Mouse (Mus musculus) kidney, adult 2 months (tissue): Measurements from ENCODE around the gene Wdr66. TPM values are rescaled to one million over a fixed set of nuclear protein-coding genes. Genes with fewer than 3 reads are reported as not detected.

Source experiments
- DNase-seq: peaks from one replicate; pipeline ENCODE4 v3.0.0; 2021
- H3K27ac ChIP-seq: fragments of 200-500 bp; 2 replicates; pipeline ENCODE4 v1.5.1; 2012; ENCODE audit warnings: low read depth, low read length, control low read depth, inconsistent platforms; ENCODE audit not compliant: insufficient read depth
- H3K27me3 ChIP-seq: fragments of 200-500 bp; replicated peaks from 2 replicates; pipeline ENCODE4 v1.6.1; 2012; ENCODE audit warnings: mild to moderate bottlenecking, moderate library complexity, low read length, inconsistent platforms; ENCODE audit not compliant: control insufficient read depth, insufficient read depth
- H3K36me3 ChIP-seq: fragments of 200-500 bp; 2 replicates; pipeline ENCODE4 v1.6.1; 2012; ENCODE audit warnings: mild to moderate bottlenecking, moderate library complexity, low read length, inconsistent platforms; ENCODE audit not compliant: control insufficient read depth, insufficient read depth
- H3K4me1 ChIP-seq: fragments of 200-500 bp; 2 replicates; pipeline ENCODE4 v1.6.1; 2011; ENCODE audit warnings: low read length; ENCODE audit not compliant: control insufficient read depth, insufficient read depth
- H3K4me3 ChIP-seq: fragments of 200-500 bp; 2 replicates; pipeline ENCODE4 v1.5.1; 2011; ENCODE audit warnings: mild to moderate bottlenecking, low read depth, low read length, control low read depth; ENCODE audit not compliant: insufficient read depth
- CTCF ChIP-seq: fragments of 200-500 bp; conservative IDR thresholded peaks from 2 replicates; pipeline ENCODE4 v1.5.1; 2011; ENCODE audit warnings: low read depth, mild to moderate bottlenecking, control low read depth, low read length, moderate library complexity, mixed read lengths; ENCODE audit not compliant: insufficient read depth, insufficient read length
- POLR2A ChIP-seq: fragments of 200-500 bp; IDR thresholded peaks from one replicate; pipeline ENCODE4 v1.6.1; 2011; ENCODE audit warnings: low read depth, low read length, control low read depth
- WGBS: fragments of 180-500 bp; shearing (Covaris S2); methylation state at CpG from one replicate; pipeline ENCODE4 v1.1.7; 2018; 5-methylcytosine and 5-hydroxymethylcytosine counted together
- polyA plus RNA-seq: library from polyadenylated mRNA; depleted of rRNA; stranded (reverse); fragments of >200 nt; gene quantifications from 2 replicates; pipeline ENCODE4 v1.2.3, GENCODE M21; 2012

Wdr66 gene
- polyA plus RNA-seq, 1 experiment = 2.9 TPM

- Histone ChIP-seq H3K27me3 (no peaks in the 10 kb centered on the region), H3K4me1 (no peaks in the 10 kb centered on the region), H3K4me3 (no peak overlapping the region), H3K36me3 (no peaks in the 10 kb centered on the region; the same call in 1 of the 2 replicates), H3K27ac (no peak overlapping the region)
- DNase-seq = no peak
- 61% methylated on average over 8 of the region's 8 CpGs for WGBS
- TF ChIP-seq CTCF (no peak), POLR2A (no peak)
Observed at GRCm38 (mm10) chr5:123251390-123251789, 512 bp upstream of the Wdr66 start.

GRCm38 (mm10) chr5:123256841-123257755 is 5.2 kb downstream of the Wdr66 start:
- Histone ChIP-seq H3K4me3 (peak overlapping the region; percentile 39), H3K27ac (peak overlapping the region; percentile 59; the same call in 1 of the 2 replicates), H3K4me1 (no peaks in the 10 kb centered on the region), H3K27me3 (no peaks in the 10 kb centered on the region), H3K36me3 (no peaks in the 10 kb centered on the region)
- WGBS = 38% methylated on average over 23 of the region's 23 CpGs
- peak; percentile 44 for DNase-seq
- no peak for TF ChIP-seq CTCF
- no peak for TF ChIP-seq POLR2A

GRCm38 (mm10) chr5:123258990-123259389 is 7.1 kb downstream of the Wdr66 start:
- Histone ChIP-seq H3K4me3 (no peak overlapping the region), H3K36me3 (no peaks in the 10 kb centered on the region), H3K27ac (no peak overlapping the region), H3K27me3 (no peaks in the 10 kb centered on the region), H3K4me1 (no peaks in the 10 kb centered on the region)
- WGBS = 50% methylated on average over 5 of the region's 5 CpGs
- TF ChIP-seq POLR2A (no peak), CTCF (peak; percentile 64)
- peak; percentile 75 for DNase-seq

GRCm38 (mm10) chr5:123260698-123261097 is 8.8 kb downstream of the Wdr66 start:
- TF ChIP-seq POLR2A (no peak), CTCF (no peak)
- no peaks in the 10 kb centered on the region for H3K4me1 ChIP-seq
- H3K27me3 ChIP-seq = no peaks in the 10 kb centered on the region
- no peak overlapping the region for H3K4me3 ChIP-seq
- no peaks in the 10 kb centered on the region for H3K36me3 ChIP-seq
- no peak for DNase-seq
- 68% methylated on average over 8 of the region's 8 CpGs for WGBS
- no peak overlapping the region for H3K27ac ChIP-seq

- Histone ChIP-seq H3K4me1 (no peaks in the 10 kb centered on the region), H3K36me3 (no peaks in the 10 kb centered on the region), H3K27me3 (no peaks in the 10 kb centered on the region), H3K27ac (no peak overlapping the region), H3K4me3 (no peak overlapping the region)
- TF ChIP-seq POLR2A = no peak
- no peak for TF ChIP-seq CTCF
- 80% methylated on average over 3 of the region's 3 CpGs for WGBS
- DNase-seq = no peak
Observed at GRCm38 (mm10) chr5:123266909-123267308, 15.0 kb downstream of the Wdr66 start.

- H3K4me3 ChIP-seq = no peak overlapping the region
- no peak for DNase-seq
- no peak overlapping the region for H3K27ac ChIP-seq
- H3K4me1 ChIP-seq = no peaks in the 10 kb centered on the region
- 73% methylated on average over 28 of the region's 28 CpGs for WGBS
- TF ChIP-seq CTCF (no peak), POLR2A (no peak)
- no peaks in the 10 kb centered on the region for H3K36me3 ChIP-seq
- no peaks in the 10 kb centered on the region for H3K27me3 ChIP-seq
Observed at GRCm38 (mm10) chr5:123268477-123269474, 16.9 kb downstream of the Wdr66 start.
